Mouse (Mus musculus): ENCODE results near the gene Afap1.

The Afap1 gene

DNA sequence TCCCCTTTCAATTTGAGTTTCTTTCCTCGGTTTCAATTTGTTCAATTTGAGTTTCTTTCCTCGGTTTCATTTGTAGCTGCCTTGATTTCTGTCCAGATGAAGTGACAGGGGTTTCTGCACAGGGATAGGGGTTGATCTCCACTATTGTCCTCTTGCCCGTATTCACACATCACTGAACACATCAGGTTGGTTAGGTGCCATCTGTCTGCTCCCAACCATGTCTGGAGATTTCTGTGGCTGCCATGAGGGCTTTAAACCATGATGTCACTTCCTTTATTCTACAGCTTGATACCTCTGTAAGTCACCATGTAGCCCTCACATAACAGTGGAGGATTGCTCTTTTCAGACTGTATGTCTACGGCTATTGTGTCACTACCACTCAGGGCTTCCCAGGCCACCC lies 4.0 kb downstream of the Afap1 start:
- DNase-seq (ENCODE audit: low read depth), result no peak

- DNase-seq (ENCODE audit: low read depth), result no peak
Measured at GRCm38 (mm10) chr5:35898114-35898513, 5.0 kb downstream of the Afap1 start.

DNA sequence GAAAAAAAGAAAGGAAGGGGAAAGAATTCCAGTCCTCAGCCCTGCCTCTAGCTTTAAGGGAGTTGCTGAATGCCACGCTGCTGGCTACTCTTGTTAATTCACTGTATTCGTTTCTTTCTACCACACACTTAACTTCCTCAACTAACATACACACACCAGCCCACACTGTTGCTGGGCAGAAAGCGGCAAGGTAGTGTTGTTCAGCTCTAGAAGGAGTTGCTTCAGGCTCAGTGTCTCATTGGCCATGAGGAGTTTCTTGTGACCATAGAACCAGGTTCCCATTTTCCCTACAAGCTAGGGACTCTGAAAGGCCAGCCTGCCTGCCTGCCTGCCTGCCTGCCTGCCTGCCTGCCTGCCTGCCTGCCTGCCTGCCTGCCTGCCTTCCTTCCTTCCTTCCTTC lies 5.9 kb downstream of the Afap1 start:
- no peak for DNase-seq (ENCODE audit: low read depth)

DNA sequence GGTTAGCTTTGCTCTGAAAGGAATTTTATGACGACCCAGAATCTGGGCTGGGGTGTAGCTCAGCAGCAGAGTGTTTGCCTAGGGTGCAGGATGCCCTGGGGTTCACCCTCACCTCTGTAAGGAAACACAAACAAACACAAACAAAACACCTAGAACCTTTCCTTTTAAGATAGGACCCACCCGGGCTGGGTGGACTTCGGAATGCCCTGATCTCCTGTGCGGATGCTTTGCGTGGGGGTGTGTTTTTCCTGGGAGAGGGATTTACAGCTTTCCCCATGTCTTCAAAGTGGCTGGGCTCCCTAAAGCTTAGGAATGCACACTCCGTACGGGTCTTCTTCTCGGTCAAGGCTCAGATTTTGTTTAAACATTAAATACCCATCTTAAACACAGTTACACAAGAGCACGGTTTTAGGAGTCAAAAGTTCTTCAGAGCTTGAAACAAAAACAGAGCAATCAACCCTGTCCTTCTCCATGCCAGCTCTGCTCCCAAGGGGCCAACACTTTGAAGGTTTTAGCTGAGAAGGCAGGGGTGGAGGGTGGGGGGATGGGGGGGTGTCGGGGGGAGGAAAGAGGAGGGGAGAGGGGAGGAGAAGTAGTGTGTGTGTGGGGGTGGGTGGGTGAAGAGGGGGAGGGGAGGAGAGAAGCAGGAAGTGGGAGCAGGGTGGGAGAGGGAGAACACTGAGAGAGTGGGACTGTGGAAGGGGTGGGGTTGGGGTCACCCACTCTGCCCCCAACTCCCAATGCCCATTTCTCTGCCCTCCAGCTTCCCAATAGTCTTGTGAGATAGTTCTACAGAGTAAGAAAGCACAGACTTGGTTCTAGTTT lies 7.5 kb downstream of the Afap1 start:
- DNase-seq (ENCODE audit: low read depth), result peak; percentile 75

- peak; percentile 72 for DNase-seq (ENCODE audit: low read depth)
Measured at GRCm38 (mm10) chr5:35901226-35901809, 8.2 kb downstream of the Afap1 start.

DNA sequence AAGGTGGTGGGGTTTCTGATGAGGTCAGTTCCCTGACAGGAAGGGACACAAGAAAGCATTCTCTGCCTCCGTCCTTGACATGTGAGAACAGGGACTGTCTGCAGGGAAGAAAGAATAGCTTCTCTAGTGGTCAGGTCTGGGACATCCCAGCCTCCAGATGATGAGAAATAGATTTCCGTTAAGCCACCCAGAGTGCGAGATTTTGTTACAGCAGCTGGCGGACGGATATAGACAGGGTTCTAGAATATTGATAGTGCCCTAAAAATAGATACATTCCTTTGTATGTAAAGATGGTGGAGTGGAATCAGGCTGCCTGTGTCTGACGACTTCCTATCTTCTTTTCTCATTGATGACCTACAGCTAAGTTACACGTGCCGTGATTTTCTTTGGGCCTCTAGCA lies 10.3 kb downstream of the Afap1 start:
- DNase-seq (ENCODE audit: low read depth), result no peak

DNA sequence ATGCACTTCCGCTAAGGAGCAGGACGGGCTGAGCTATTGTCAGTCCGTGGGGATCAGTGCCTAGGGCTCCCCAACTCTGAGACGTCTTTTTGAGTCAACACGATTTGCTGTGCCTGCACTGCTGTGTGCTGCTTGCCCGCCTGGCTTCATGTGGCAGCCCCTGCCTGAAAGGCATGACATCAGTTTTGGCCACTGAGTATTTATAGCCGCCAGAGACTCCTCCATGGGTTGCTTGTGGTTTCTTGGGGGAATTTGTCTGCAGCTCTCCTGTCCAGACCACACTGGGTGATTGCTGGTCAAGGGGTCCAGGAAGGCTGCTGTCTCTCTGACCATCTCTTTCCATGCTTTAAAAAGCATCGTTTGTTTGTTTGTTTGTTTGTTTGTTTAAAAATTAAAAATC lies 12.2 kb downstream of the Afap1 start:
- no peak for DNase-seq (ENCODE audit: low read depth)

GRCm38 (mm10) chr5:35907090-35907489 lies 14.0 kb downstream of the Afap1 start:
- DNase-seq (ENCODE audit: low read depth), result no peak

DNA sequence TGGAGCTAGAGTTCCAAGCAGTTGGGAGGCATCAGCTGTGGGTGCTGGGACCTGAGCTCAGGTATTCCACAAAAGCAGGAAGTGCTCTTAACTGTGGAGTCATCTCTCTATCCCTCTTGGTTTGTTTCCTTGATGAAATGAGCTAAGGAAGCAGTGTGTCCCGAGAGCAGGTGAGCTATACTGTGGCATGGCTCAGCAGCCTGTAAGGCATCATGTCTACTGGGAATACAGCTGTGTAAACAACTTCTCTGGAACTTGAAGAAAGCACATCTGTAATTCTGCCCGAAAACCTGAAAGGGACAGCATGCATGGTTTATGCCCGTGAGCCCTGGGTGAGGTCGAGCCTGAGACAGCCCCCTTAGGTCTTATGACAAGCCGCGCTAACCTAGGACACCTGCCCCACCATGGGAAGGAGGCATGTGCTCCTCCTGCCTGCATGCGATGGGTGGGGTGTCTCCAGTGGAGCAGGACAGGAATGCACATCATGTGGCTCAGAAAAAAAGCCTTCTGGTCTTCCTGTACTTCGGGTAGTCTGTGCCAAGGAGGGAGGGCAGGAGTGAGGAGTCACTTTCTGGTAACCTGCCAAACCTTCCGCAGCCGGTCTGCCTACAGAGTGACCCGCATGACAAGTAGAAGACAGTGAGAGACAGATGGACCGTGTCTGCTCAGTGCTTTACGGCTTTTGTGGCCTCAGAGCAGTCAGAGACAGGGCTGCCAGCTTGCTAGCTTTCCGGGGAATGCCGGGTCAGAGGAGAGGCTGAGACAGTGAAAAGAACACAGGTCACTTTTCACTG lies 14.7 kb downstream of the Afap1 start:
- peak; percentile 82 for DNase-seq (ENCODE audit: low read depth)

DNA sequence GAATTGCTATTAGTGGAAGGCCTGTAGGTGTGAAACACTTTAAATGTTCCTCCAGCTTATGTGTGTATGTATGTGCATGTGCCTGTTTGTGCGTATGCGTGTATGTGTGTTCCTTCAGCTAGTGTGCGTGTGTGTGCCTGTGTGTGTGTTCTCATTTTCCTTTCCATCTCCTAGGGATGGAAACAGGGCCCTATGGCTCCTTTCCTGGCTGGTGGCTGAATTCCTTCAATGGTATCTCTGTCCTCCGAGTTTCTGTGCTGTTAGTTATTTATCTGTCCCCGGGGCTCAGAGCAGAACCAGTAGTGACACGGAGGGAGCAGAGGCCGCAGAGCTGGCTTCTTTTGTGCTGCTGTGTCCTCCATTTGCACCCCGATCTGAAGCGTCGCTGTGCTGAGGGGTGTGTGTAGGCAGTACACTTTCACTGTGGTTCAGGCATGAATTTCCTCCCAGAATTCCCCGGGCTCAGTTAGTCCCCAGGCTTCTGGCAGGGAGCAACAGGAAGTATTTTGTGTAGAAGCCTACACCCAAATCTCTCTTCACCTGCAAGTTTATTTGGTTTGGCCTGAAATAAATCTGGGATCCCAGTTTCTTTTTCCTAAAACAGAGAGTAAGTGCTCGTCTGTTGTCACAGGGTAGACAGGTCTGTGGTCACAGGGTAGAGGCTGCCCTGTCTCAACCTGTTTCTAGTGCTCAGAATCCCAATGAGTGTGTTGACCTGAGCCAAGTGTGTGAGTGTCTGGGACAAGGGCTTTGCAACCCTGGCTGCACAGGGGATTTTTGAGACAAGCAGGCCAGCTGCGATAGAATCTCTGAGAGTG lies 15.7 kb downstream of the Afap1 start:
- no peak for DNase-seq (ENCODE audit: low read depth)

DNA sequence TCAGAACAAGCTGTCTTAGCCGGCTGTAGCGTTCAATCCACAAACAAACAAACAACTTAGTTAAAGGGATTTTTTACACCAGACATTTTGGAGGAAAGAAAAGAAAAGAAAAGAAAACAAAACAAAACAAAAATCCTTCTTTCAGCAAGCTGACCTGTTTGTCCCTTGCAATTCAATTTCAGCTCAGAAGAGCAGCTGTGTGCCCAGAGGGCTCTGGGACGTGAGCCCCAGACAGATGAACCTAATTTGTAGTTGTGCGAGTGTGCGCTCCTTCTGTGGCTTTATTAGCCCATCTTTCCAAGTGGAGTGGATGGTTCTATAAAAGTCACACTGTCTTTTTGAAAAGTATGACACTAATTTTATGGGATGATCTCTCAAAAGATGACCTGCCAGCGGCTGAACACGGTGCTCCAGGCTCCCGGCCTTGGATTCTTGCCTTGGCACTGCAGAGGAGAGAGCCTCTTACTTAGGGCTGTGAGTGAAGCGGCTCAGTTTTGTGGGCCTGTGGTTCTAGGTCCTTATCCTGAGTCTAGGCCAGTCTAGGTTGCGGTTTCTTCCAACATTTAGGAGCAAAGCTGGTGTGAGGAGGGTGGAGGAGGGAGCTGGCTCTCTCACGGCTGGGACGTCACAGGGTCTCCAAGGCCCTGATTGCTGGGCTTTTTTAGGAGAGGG lies 22.6 kb downstream of the Afap1 start:
- no peak for DNase-seq (ENCODE audit: low read depth)

GRCm38 (mm10) chr5:35916666-35917065 lies 23.5 kb downstream of the Afap1 start:
- DNase-seq (ENCODE audit: low read depth), result no peak

- DNase-seq (ENCODE audit: low read depth), result no peak
Measured at GRCm38 (mm10) chr5:35918387-35918786, 25.3 kb downstream of the Afap1 start.

DNA sequence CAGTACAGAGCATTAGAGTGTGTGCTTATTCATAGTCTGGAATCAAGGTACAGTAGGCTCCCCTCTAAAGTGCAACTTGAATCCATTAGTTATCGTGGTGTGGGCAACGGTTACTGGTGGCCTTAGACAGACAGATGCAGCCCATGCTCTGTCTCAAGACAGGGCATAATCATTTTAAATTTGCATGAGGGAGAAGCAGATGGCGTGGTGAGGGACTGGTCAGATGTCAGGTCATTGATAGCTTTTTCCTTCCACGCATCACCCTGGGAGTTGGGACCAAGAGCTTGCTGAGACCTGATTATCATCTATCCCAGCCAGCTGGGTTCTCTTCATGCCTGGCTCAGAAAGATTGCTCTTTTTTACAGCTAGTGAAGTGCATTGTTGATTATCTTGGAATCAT lies 27.0 kb downstream of the Afap1 start:
- no peak for DNase-seq (ENCODE audit: low read depth)

GRCm38 (mm10) chr5:35920557-35920956 lies 27.4 kb downstream of the Afap1 start:
- DNase-seq (ENCODE audit: low read depth), result peak; percentile 38

DNA sequence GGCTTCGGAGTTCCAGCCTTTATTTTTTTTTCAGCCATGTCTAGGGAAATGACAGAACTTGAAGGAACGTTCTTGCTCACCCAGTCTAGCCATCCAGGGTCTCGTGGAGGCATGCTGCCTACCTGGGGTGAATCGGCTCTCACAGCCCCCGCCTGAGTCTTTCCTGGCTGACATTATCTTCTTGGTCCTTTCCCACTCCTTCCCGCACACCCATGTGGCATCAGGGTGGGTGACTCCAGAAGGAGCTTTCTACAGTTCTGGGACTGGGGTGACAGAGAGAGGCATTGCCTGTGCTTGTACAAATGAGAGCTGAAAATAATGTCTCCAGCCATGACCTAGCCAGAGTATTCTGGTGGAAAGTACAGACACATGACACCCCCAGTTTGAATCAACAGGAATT lies 28.0 kb downstream of the Afap1 start:
- no peak for DNase-seq (ENCODE audit: low read depth)

- peak; percentile 74 for DNase-seq (ENCODE audit: low read depth)
Measured at GRCm38 (mm10) chr5:35921595-35922254, 28.6 kb downstream of the Afap1 start.

GRCm38 (mm10) chr5:35923448-35923847 lies 30.3 kb downstream of the Afap1 start:
- DNase-seq (ENCODE audit: low read depth), result peak; percentile 45

- no peak for DNase-seq (ENCODE audit: low read depth)
Measured at GRCm38 (mm10) chr5:35925171-35925634, 32.1 kb downstream of the Afap1 start.

GRCm38 (mm10) chr5:35926511-35926910 lies 33.4 kb downstream of the Afap1 start:
- DNase-seq (ENCODE audit: low read depth), result no peak

DNA sequence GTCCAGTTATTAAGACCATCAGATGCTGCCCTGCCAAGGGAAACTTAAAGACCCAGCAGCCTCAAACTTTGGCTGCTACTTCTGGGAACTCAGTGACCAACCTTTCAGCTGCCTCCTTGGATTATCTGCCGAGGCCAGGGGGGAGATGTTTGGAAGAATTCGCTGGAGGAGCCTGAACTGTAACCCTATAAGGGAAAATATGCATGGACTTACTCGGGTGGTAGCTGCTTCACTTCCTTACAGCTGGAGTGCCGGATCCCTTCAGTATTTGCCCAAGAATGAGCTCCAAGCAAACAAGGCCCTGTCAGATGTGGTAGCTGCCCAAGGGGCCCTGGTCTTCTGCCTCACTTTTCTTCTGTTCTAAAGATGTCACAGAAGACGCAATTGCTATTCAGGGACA lies 38.2 kb downstream of the Afap1 start:
- DNase-seq (ENCODE audit: low read depth), result no peak
